Mouse (Mus musculus) bone marrow macrophage, adult 2 months (primary cell): ENCODE data around the gene Ms4a4d. TPM values are rescaled to one million over a fixed set of nuclear protein-coding genes. Genes with fewer than 3 reads are reported as not detected.
"Not testable (repeated sequence)": the region's sequence is repeated elsewhere in the genome, so short reads cannot be mapped to it uniquely, and the experiment has no call there.

Source experiments
- H3K27ac ChIP-seq: 2 replicates; pipeline ENCODE4 v1.5.1; 2012; ENCODE audit warnings: low read depth, low read length; ENCODE audit not compliant: insufficient read depth
- H3K4me1 ChIP-seq: 2 replicates; pipeline ENCODE4 v1.6.1; 2012; ENCODE audit warnings: low read length; ENCODE audit not compliant: control insufficient read depth, insufficient read depth
- H3K4me3 ChIP-seq: 2 replicates; pipeline ENCODE4 v1.5.1; 2012; ENCODE audit warnings: mild to moderate bottlenecking, low read length, moderate library complexity; ENCODE audit not compliant: insufficient read depth
- CTCF ChIP-seq: IDR thresholded peaks from 2 replicates; pipeline ENCODE4 v1.5.1; 2012; ENCODE audit warnings: low read depth, mild to moderate bottlenecking, low read length, moderate library complexity
- POLR2A ChIP-seq: IDR thresholded peaks from 2 replicates; pipeline ENCODE4 v1.6.1; 2012; ENCODE audit warnings: mild to moderate bottlenecking, low read depth, low read length, borderline replicate concordance
- polyA plus RNA-seq: library from polyadenylated mRNA; stranded (reverse); fragments of >200 nt; gene quantifications from 2 replicates; pipeline ENCODE4 v1.2.4, GENCODE M21; 2012; ENCODE audit not compliant: missing spikeins, insufficient read depth, insufficient read length

The Ms4a4d gene
- polyA plus RNA-seq, 1 experiment = not detected

- H3K4me3 ChIP-seq = no peak overlapping the region
- H3K27ac ChIP-seq = peak overlapping the region; percentile 89
- peaks cover 44% of the 10 kb centered on the region for H3K4me1 ChIP-seq
- TF ChIP-seq CTCF (no peak), POLR2A (no peak)
These were observed 19.8 kb upstream of the Ms4a4d start for GRCm38 (mm10) chr19:11516845-11517244.

- peaks cover 46% of the 10 kb centered on the region for H3K4me1 ChIP-seq
- H3K27ac ChIP-seq = peak overlapping the region; percentile 96
These were observed 19.2 kb upstream of the Ms4a4d start for GRCm38 (mm10) chr19:11517373-11517772.

GRCm38 (mm10) chr19:11518356-11518755, 18.2 kb upstream of the Ms4a4d start:
- Histone ChIP-seq H3K4me3 (peak overlapping the region; percentile 56), H3K4me1 (peaks cover 42% of the 10 kb centered on the region), H3K27ac (peak overlapping the region; percentile 91)

More at GRCm38 (mm10) chr19:11517373-11517772, 19.2 kb upstream of the Ms4a4d start:
- H3K4me3 ChIP-seq = not testable (repeated sequence)

- no peak overlapping the region for H3K27ac ChIP-seq
- H3K4me3 ChIP-seq = no peak overlapping the region
- peaks cover 44% of the 10 kb centered on the region for H3K4me1 ChIP-seq
- no peak for TF ChIP-seq CTCF
- TF ChIP-seq POLR2A = no peak
These were observed 16.5 kb upstream of the Ms4a4d start for GRCm38 (mm10) chr19:11520146-11520545.

- TF ChIP-seq CTCF = no peak
- no peak for TF ChIP-seq POLR2A
- Histone ChIP-seq H3K27ac (peak overlapping the region; percentile 30), H3K4me1 (peaks cover 13% of the 10 kb centered on the region), H3K4me3 (no peak overlapping the region)
These were observed 3.2 kb upstream of the Ms4a4d start for GRCm38 (mm10) chr19:11533421-11533820.

- Histone ChIP-seq H3K4me3 (no peak overlapping the region), H3K4me1 (peaks cover 13% of the 10 kb centered on the region), H3K27ac (no peak overlapping the region; the same call in 1 of the 2 replicates)
- TF ChIP-seq POLR2A (no peak), CTCF (no peak)
These were observed 2.6 kb upstream of the Ms4a4d start for GRCm38 (mm10) chr19:11533888-11534445.

- H3K4me3 ChIP-seq = no peak overlapping the region
- H3K27ac ChIP-seq = no peak overlapping the region
- TF ChIP-seq POLR2A (no peak), CTCF (no peak)
- peaks cover 16% of the 10 kb centered on the region for H3K4me1 ChIP-seq
These were observed 735 bp downstream of the Ms4a4d start for GRCm38 (mm10) chr19:11537336-11537735.

- not testable (repeated sequence) for H3K4me3 ChIP-seq, H3K4me1 ChIP-seq
- H3K27ac ChIP-seq = peak overlapping the region; percentile 16
These were observed 3.7 kb downstream of the Ms4a4d start for GRCm38 (mm10) chr19:11540166-11540821.

GRCm38 (mm10) chr19:11544383-11544782, 7.8 kb downstream of the Ms4a4d start:
- not testable (repeated sequence) for H3K4me1 ChIP-seq, H3K27ac ChIP-seq, H3K4me3 ChIP-seq

- no peak overlapping the region for H3K27ac ChIP-seq
- H3K4me3 ChIP-seq = no peak overlapping the region
- TF ChIP-seq POLR2A (no peak), CTCF (no peak)
- H3K4me1 ChIP-seq = no peaks in the 10 kb centered on the region
These were observed 11.3 kb downstream of the Ms4a4d start for GRCm38 (mm10) chr19:11547911-11548310.

GRCm38 (mm10) chr19:11554726-11555125, 18.1 kb downstream of the Ms4a4d start:
- Histone ChIP-seq H3K4me1 (peaks cover 9% of the 10 kb centered on the region; the same call in 1 of the 2 replicates), H3K27ac (no peak overlapping the region), H3K4me3 (no peak overlapping the region)
- TF ChIP-seq CTCF (no peak), POLR2A (no peak)

GRCm38 (mm10) chr19:11559560-11559959, 23.0 kb downstream of the Ms4a4d start:
- not testable (repeated sequence) for H3K4me3 ChIP-seq
- peak overlapping the region; percentile 69 for H3K27ac ChIP-seq
- H3K4me1 ChIP-seq = peaks cover 11% of the 10 kb centered on the region
